Mouse (Mus musculus) bone marrow, adult 2 months (tissue): ENCODE data around the gene Soat2. TPM values are rescaled to one million over a fixed set of nuclear protein-coding genes. Genes with fewer than 3 reads are reported as not detected.

Experiments used
- H3K27ac ChIP-seq: fragments of 200-500 bp; 2 replicates; pipeline ENCODE4 v1.5.1; 2012; ENCODE audit warnings: low read depth, mild to moderate bottlenecking, control low read depth, inconsistent platforms, low read length; ENCODE audit not compliant: control insufficient read depth, poor library complexity, insufficient read depth
- H3K4me1 ChIP-seq: fragments of 200-500 bp; 2 replicates; pipeline ENCODE4 v1.6.1; 2011; ENCODE audit warnings: low read length; ENCODE audit not compliant: control insufficient read depth, insufficient read depth
- H3K4me3 ChIP-seq: fragments of 200-500 bp; replicated peaks from 2 replicates; pipeline ENCODE3; 2011; ENCODE audit warnings: mild to moderate bottlenecking, low read depth, low read length, control low read depth; ENCODE audit not compliant: control insufficient read depth
- CTCF ChIP-seq: fragments of 200-500 bp; IDR thresholded peaks from 2 replicates; pipeline ENCODE4 v1.5.1; 2011; ENCODE audit warnings: low read length, control low read depth; ENCODE audit not compliant: control insufficient read depth, insufficient read depth
- POLR2A ChIP-seq: fragments of 200-500 bp; IDR thresholded peaks from 2 replicates; pipeline ENCODE4 v1.6.1; 2011; ENCODE audit warnings: low read depth, mild to moderate bottlenecking, control low read depth, low read length, borderline replicate concordance; ENCODE audit not compliant: control insufficient read depth
- WGBS: fragments of 180-500 bp; shearing (Covaris S2); methylation state at CpG from one replicate; pipeline ENCODE4 v1.1.7; 2018; 5-methylcytosine and 5-hydroxymethylcytosine counted together
- polyA plus RNA-seq: library from polyadenylated mRNA; stranded (reverse); fragments of >200 nt; gene quantifications from 2 replicates; pipeline ENCODE4 v1.2.4, GENCODE M21; 2011; ENCODE audit warnings: low replicate concordance; ENCODE audit not compliant: missing spikeins, insufficient read depth, insufficient read length

The Soat2 gene
- polyA plus RNA-seq, 1 experiment: 2.7 TPM

- WGBS: 91% methylated on average over 10 of the region's 10 CpGs
- no peak overlapping the region for H3K27ac ChIP-seq
- H3K4me3 ChIP-seq: no peak overlapping the region
- no peak for TF ChIP-seq CTCF
- TF ChIP-seq POLR2A: no peak
- no peaks in the 10 kb centered on the region; the same call in 1 of the 2 replicates for H3K4me1 ChIP-seq
Measured at GRCm38 (mm10) chr15:102188096-102188495, 37.8 kb downstream of the Soat2 start.

GRCm38 (mm10) chr15:102188883-102189282 lies 38.6 kb downstream of the Soat2 start:
- H3K4me3 ChIP-seq: no peak overlapping the region
- no peak overlapping the region for H3K27ac ChIP-seq
- 81% methylated on average over 6 of the region's 6 CpGs for WGBS

GRCm38 (mm10) chr15:102191699-102192098 lies 41.4 kb downstream of the Soat2 start:
- peaks cover 3% of the 10 kb centered on the region for H3K4me1 ChIP-seq
- H3K27ac ChIP-seq: no peak overlapping the region
- no peak for TF ChIP-seq POLR2A
- TF ChIP-seq CTCF: 0 out of 2 replicates have a peak, but pooled peaks have one; percentile 9
- no peak overlapping the region for H3K4me3 ChIP-seq
- WGBS: 81% methylated on average over 7 of the region's 7 CpGs

More at GRCm38 (mm10) chr15:102188883-102189282, 38.6 kb downstream of the Soat2 start:
- TF ChIP-seq CTCF (no peak), POLR2A (no peak)
- H3K4me1 ChIP-seq: peaks cover 2% of the 10 kb centered on the region

GRCm38 (mm10) chr15:102192271-102192812 lies 42.0 kb downstream of the Soat2 start:
- WGBS: 38% methylated on average over 7 of the region's 7 CpGs
- Histone ChIP-seq H3K27ac (peak overlapping the region; percentile 8; the same call in 1 of the 2 replicates), H3K4me3 (no peak overlapping the region), H3K4me1 (peaks cover 3% of the 10 kb centered on the region)
- TF ChIP-seq POLR2A (no peak), CTCF (no peak)

GRCm38 (mm10) chr15:102192820-102193386 lies 42.6 kb downstream of the Soat2 start:
- Histone ChIP-seq H3K4me1 (peaks cover 3% of the 10 kb centered on the region), H3K4me3 (no peak overlapping the region), H3K27ac (peak overlapping the region; percentile 8; the same call in 1 of the 2 replicates)
- 20% methylated on average over 5 of the region's 5 CpGs for WGBS
- TF ChIP-seq CTCF (no peak), POLR2A (no peak)

GRCm38 (mm10) chr15:102193652-102194051 lies 43.3 kb downstream of the Soat2 start:
- Histone ChIP-seq H3K4me1 (peaks cover 3% of the 10 kb centered on the region), H3K27ac (no peak overlapping the region), H3K4me3 (no peak overlapping the region)
- TF ChIP-seq POLR2A: no peak
- TF ChIP-seq CTCF: no peak
- WGBS: 80% methylated on average over 4 of the region's 4 CpGs

GRCm38 (mm10) chr15:102194439-102194838 lies 44.1 kb downstream of the Soat2 start:
- Histone ChIP-seq H3K27ac (no peak overlapping the region), H3K4me1 (peaks cover 3% of the 10 kb centered on the region; the same call in 1 of the 2 replicates), H3K4me3 (no peak overlapping the region)
- TF ChIP-seq POLR2A: no peak
- TF ChIP-seq CTCF: no peak
- WGBS: 15% methylated on average over 4 of the region's 4 CpGs

- 71% methylated on average over 4 of the region's 4 CpGs for WGBS
- Histone ChIP-seq H3K4me1 (peaks cover 3% of the 10 kb centered on the region; the same call in 1 of the 2 replicates), H3K4me3 (no peak overlapping the region), H3K27ac (no peak overlapping the region)
- TF ChIP-seq CTCF (no peak), POLR2A (no peak)
Measured at GRCm38 (mm10) chr15:102195373-102195772, 45.0 kb downstream of the Soat2 start.

GRCm38 (mm10) chr15:102198841-102199240 lies 48.5 kb downstream of the Soat2 start:
- 66% methylated on average over 4 of the region's 4 CpGs for WGBS
- Histone ChIP-seq H3K27ac (no peak overlapping the region), H3K4me1 (peaks cover 2% of the 10 kb centered on the region; the same call in 1 of the 2 replicates), H3K4me3 (no peak overlapping the region)
- no peak for TF ChIP-seq CTCF
- TF ChIP-seq POLR2A: no peak
